Mouse (Mus musculus) macrophage (primary cell): ENCODE results near the gene Shld2. TPM values are rescaled to one million over a fixed set of nuclear protein-coding genes. Genes with fewer than 3 reads are reported as not detected.

Experiments
- H3K27ac ChIP-seq: fragments of 350-480 bp; formaldehyde crosslinking; 2 replicates; pipeline ENCODE4 v1.9.0; 2021
- H3K36me3 ChIP-seq: fragments of 350-480 bp; formaldehyde crosslinking; 2 replicates; pipeline ENCODE4 v1.9.0; 2021; ENCODE audit errors: inconsistent target
- H3K4me3 ChIP-seq: fragments of 350-480 bp; formaldehyde crosslinking; 2 replicates; pipeline ENCODE4 v1.9.0; 2021; ENCODE audit errors: inconsistent target
- H3K79me2 ChIP-seq: fragments of 350-480 bp; formaldehyde crosslinking; 2 replicates; pipeline ENCODE4 v1.9.0; 2021; ENCODE audit errors: inconsistent target
- WGBS: methylation state at CpG from one replicate; pipeline ENCODE4 v1.1.7; 2026; ENCODE audit warnings: inconsistent platforms; ENCODE audit not compliant: missing documents; 5-methylcytosine and 5-hydroxymethylcytosine counted together
- polyA plus RNA-seq: library from polyadenylated mRNA; stranded (reverse); fragments of 250-400 nt; gene quantifications from 3 replicates; pipeline ENCODE4 v1.2.4, GENCODE M21; 2018; ENCODE audit warnings: inconsistent platforms

Gene Shld2
- polyA plus RNA-seq, 1 experiment from 2014 or later: 7.1 TPM

GRCm38 (mm10) chr14:34312339-34313048, 2.2 kb upstream of the Shld2 start:
- peak overlapping the region; percentile 73 for H3K4me3 ChIP-seq
- peak overlapping the region; percentile 57 for H3K27ac ChIP-seq
- H3K79me2 ChIP-seq: peaks cover 64% of the 10 kb centered on the region
- 19% methylated on average over 4 of the region's 6 CpGs for WGBS
- H3K36me3 ChIP-seq: no peaks in the 10 kb centered on the region

- Histone ChIP-seq H3K4me3 (peak overlapping the region; percentile 73), H3K27ac (peak overlapping the region; percentile 57), H3K36me3 (no peaks in the 10 kb centered on the region), H3K79me2 (peaks cover 56% of the 10 kb centered on the region)
- 0% methylated on average over 4 of the region's 4 CpGs for WGBS
Observed at GRCm38 (mm10) chr14:34311691-34312090, 1.4 kb upstream of the Shld2 start.

- WGBS: under 1% methylated on average over 35 of the region's 47 CpGs
- H3K79me2 ChIP-seq: peaks cover 50% of the 10 kb centered on the region
- H3K36me3 ChIP-seq: no peaks in the 10 kb centered on the region
- peak overlapping the region; percentile 57 for H3K27ac ChIP-seq
- peak overlapping the region; percentile 73 for H3K4me3 ChIP-seq
Observed at GRCm38 (mm10) chr14:34311021-34311631, 833 bp upstream of the Shld2 start.

GRCm38 (mm10) chr14:34309907-34310233, 423 bp downstream of the Shld2 start:
- Histone ChIP-seq H3K36me3 (no peaks in the 10 kb centered on the region), H3K4me3 (peak overlapping the region; percentile 59), H3K79me2 (peaks cover 37% of the 10 kb centered on the region), H3K27ac (peak overlapping the region; percentile 82)
- 8% methylated on average over 5 of the region's 5 CpGs for WGBS

GRCm38 (mm10) chr14:34309266-34309665, 1.0 kb downstream of the Shld2 start:
- Histone ChIP-seq H3K36me3 (no peaks in the 10 kb centered on the region), H3K79me2 (peaks cover 31% of the 10 kb centered on the region), H3K27ac (no peak overlapping the region; the same call in 1 of the 2 replicates), H3K4me3 (no peak overlapping the region)
- 84% methylated on average over 4 of the region's 4 CpGs for WGBS

DNA sequence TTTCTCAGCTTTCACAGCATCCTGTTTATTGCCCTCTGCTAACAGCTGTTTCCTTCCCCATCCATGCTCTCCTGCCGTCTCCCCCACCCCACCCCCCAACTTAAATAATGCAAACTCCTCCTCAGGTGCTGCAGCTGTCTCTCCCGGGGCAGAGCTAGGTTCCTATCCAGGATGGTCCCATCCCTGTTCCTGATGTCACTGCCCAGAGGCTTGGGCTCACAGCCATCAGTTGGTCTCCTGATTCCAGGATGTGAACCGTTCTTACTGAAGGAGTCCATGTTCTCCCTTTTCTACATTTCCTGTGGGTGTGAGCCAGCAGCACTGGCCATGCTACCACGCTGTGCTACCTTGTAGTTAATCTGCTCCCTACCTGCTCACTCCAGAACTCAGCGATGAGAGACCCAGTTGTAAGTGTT, 7.0 kb downstream of the Shld2 start:
- Histone ChIP-seq H3K36me3 (no peaks in the 10 kb centered on the region), H3K4me3 (no peak overlapping the region), H3K79me2 (no peaks in the 10 kb centered on the region), H3K27ac (no peak overlapping the region)
- 30% methylated on average over 5 of the region's 5 CpGs for WGBS

DNA sequence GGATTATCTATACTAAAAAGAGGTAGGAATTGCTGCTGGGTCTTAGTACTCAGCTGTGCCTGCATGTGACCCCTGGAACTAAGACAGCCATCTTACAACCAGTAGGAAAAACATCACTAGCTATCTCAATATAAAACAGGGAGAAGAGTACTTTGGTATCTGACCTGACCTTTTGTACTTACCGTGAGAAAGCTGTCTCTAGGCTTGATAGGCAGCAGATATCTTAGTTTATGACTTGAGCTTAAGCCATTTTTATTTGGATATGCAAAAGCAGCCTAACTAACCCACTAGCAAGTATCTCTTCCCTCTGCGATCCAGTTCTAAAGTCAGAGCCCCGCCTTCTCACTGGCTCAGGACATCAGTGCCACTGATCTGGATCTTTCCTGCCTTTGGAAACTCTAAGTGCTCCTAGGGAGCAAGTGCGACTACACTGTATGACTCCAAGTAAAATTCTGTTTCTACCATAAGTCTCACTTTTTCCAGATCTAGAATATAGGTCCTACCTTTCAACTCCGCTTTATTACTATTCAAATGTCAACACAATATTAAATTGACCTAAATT, 7.5 kb downstream of the Shld2 start:
- no peaks in the 10 kb centered on the region for H3K79me2 ChIP-seq
- H3K27ac ChIP-seq: no peak overlapping the region
- WGBS: 96% methylated on average over 5 of the region's 5 CpGs
- no peak overlapping the region for H3K4me3 ChIP-seq
- H3K36me3 ChIP-seq: no peaks in the 10 kb centered on the region

DNA sequence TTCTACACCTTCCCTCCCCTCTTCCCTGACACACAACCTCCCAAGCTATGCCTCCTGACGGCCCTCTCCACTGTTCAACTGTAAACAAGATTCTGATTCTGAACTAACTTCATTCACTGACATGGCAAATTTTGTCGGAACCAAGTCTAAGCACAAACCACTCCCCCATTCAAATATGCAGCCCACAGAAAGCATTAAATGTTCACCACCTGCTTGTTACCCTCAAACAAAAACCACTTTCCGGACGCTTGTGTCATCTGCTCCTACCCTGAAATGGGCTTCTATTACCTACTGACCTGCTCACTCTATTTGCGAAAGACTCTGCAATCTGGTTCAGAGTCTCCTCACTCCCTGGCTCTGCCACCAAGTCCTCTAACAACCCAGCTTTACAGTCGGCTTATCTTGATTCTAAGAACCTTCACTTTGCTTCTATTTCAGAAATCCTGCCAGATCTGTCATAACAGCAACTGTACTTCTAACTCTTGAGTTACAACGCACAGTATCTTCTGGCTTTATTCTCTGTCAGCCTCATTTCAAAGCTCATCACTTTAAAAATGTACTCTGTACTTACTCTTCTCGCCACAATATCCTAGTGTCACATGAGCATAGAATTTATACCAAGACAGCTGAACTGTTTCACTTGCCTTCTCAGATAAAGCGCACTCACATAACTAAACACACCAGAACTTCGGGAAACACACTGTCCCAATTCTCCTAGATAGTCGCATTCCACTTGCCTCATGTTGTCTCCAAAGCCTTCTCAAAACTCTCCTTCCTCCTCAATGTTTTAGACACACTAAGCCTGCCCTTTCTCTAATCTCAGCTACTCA, 11.2 kb downstream of the Shld2 start:
- Histone ChIP-seq H3K4me3 (no peak overlapping the region), H3K36me3 (no peaks in the 10 kb centered on the region), H3K27ac (no peak overlapping the region), H3K79me2 (no peaks in the 10 kb centered on the region; the same call in 1 of the 2 replicates)
- 51% methylated on average over 11 of the region's 11 CpGs for WGBS

DNA sequence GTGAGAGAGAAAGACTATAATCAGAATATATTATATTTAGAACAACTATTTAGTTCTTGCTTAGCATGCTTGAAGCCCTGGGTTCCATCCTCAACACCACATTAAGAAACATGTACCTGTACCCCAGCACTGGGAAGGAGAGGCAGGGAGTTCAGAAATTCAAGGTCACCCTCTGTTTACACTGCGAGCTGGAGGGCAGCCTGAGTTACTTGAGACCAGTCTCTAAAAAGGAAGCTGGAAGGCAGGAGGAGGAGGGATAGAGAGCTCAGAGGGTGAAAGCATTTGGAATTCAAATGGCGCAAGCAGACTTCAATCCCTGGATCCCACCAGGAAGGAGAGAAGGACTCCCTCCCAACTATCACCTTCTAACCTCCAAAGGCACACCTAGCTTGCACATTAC, 12.7 kb downstream of the Shld2 start:
- Histone ChIP-seq H3K79me2 (no peaks in the 10 kb centered on the region; the same call in 1 of the 2 replicates), H3K36me3 (no peaks in the 10 kb centered on the region), H3K4me3 (no peak overlapping the region), H3K27ac (peak overlapping the region; percentile 84)
- WGBS: 95% methylated on average over 2 of the region's 2 CpGs

DNA sequence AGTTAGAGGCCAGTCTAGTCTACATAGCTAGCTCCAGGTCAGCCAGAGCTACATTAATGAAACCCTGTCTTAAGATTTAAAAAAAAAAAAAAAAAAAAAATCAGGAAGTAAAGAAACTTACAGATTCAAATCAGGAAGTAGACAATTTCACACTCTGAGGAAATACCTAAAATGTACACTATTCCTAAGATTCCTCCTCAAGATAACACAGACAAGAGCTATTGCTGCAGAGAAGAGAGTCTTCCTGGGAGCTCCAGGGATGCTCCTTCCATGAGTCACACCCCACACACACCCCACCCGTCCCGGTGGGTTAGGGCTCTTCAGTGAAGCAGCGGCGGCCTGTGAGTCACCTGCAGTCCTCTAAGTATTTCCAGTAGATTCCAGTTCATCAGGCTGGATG, 13.3 kb downstream of the Shld2 start:
- H3K27ac ChIP-seq: peak overlapping the region; percentile 84
- no peaks in the 10 kb centered on the region for H3K36me3 ChIP-seq
- H3K4me3 ChIP-seq: no peak overlapping the region
- WGBS: 21% methylated on average over 4 of the region's 4 CpGs
- H3K79me2 ChIP-seq: no peaks in the 10 kb centered on the region; the same call in 1 of the 2 replicates

GRCm38 (mm10) chr14:34296350-34296749, 13.9 kb downstream of the Shld2 start:
- Histone ChIP-seq H3K79me2 (no peaks in the 10 kb centered on the region; the same call in 1 of the 2 replicates), H3K36me3 (no peaks in the 10 kb centered on the region), H3K4me3 (no peak overlapping the region), H3K27ac (peak overlapping the region; percentile 84)
- 20% methylated on average over 7 of the region's 7 CpGs for WGBS

GRCm38 (mm10) chr14:34293641-34294040, 16.7 kb downstream of the Shld2 start:
- Histone ChIP-seq H3K27ac (no peak overlapping the region), H3K79me2 (no peaks in the 10 kb centered on the region; the same call in 1 of the 2 replicates), H3K36me3 (no peaks in the 10 kb centered on the region), H3K4me3 (no peak overlapping the region)
- 90% methylated on average over 3 of the region's 3 CpGs for WGBS

DNA sequence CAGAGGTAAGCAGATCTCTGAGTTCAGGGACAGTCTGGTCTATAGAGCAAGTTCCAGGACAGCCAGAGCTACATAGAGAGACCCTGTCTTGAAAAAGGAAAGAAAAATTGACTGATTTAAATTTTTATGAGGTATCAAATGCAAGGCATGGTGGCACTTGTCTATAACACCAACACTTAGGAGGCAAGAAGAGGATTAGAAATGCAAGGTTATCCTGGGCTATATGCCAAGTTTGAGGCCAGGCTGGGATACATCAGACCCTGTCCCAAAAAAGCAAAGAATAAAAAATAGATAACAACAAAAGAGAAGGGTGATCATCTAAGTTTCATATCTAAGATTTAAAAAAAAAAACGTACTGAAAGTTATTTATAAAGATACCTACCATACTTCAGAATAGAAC, 20.1 kb downstream of the Shld2 start:
- no peaks in the 10 kb centered on the region for H3K36me3 ChIP-seq
- no peaks in the 10 kb centered on the region; the same call in 1 of the 2 replicates for H3K79me2 ChIP-seq
- WGBS: 82% methylated on average over 1 of the region's 1 CpGs
- H3K4me3 ChIP-seq: no peak overlapping the region
- no peak overlapping the region for H3K27ac ChIP-seq

DNA sequence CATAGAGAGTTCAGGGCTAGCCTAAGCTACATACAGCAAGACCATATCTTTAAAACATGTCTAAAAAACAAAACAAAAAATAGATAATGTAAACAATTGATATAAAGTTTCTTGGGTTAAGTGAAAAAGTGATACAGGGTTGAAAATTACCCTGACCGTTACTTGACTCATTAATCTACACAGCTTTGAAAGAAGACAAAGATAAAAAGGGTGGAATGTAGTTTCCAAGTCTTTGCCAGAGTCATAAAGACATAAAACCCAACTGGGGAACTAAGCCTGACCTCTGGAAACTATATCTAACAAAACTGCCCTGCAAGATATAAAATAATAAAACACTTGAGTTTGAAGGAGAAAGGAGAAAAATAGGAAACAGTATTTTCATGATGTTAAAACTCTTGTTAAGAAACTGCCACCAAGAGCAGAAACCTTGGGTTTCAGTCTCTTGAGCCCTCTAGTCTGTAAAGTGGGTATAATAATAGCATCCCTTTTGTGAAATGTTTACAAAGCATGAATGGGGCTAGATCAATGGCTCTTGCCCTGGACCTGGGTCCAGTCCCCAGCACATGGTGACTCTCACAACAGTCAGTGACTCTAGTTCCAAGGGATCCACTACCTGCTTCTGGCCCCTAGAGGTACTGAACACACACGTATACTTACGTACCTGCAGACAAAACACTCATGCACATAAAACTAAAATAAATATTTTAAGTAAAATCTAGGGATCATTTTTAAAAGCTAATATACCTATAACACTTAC, 20.9 kb downstream of the Shld2 start:
- H3K79me2 ChIP-seq: no peaks in the 10 kb centered on the region
- H3K36me3 ChIP-seq: no peaks in the 10 kb centered on the region
- no peak overlapping the region for H3K4me3 ChIP-seq
- no peak overlapping the region for H3K27ac ChIP-seq
- 94% methylated on average over 3 of the region's 3 CpGs for WGBS
